Comparison of ENCODE assay signal across 26 mouse cellular contexts in the genomic region with DNA sequence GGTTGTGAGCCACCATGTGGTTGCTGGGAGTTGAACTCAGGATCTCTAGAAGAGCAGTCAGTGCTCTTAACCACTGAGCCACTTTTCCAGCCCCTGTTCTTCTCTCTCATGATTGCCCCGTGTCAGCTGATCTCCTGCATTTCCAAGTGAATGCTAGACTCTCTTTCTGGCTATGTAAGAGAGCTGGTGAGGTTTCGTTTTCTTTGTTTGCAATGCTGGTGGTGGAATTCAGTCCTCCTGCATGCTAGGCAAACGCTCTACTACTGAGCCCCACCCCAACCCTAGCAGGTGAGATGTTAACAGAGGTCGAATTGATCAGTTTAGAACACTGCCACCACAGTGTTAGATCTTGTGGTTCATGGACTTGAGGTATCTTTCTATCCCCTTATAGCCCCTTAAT. TPM values are rescaled to one million over a fixed set of nuclear protein-coding genes. Genes with fewer than 3 reads are reported as not detected.
DNase-seq lines count a peak whose midpoint lies in the region; ATAC-seq and TF ChIP-seq lines count a peak whose summit lies in the region.
"Had no signal": no experiment of that assay in that cellular context is flagged by ENCODE, and none has a peak within 500 bp of the region (broad histone marks: within the 10 kb centered on the region; RNA-seq: fewer than 3 reads in every experiment).

No protein-coding gene starts in this region.

- peaks cover 46% of the 10 kb centered on the region for H3K4me1 ChIP-seq in liver, embryonic 12.5 days
- peaks cover 87% of the 10 kb centered on the region for H3K4me1 ChIP-seq in E14TG2a.4 (replicated peaks; ENCODE audit: low read depth, low read length)
- H3K4me1 ChIP-seq: forebrain, embryonic 12.5 days; heart, embryonic 15.5 days; intestine, embryonic 15.5 days had no signal

- ATAC-seq in liver, embryonic 12.5 days, result no peak
- no peak for ATAC-seq in megakaryocyte-erythroid progenitor cell, adult 5-6 weeks (replicated peaks; ENCODE audit: low FRiP score, low TSS enrichment, poor library complexity, severe bottlenecking)
- ATAC-seq: CD4-positive, CD25-positive, alpha-beta regulatory T cell, adult 4 months; forebrain, embryonic 16.5 days; intestine, embryonic 15.5 days had no signal

- no peak overlapping the region for H3K9ac ChIP-seq in liver, embryonic 12.5 days
- H3K9ac ChIP-seq: embryonic facial prominence, embryonic 13.5 days; forebrain, embryonic 12.5 days; heart, embryonic 15.5 days; hindbrain, embryonic 14.5 days; intestine, embryonic 15.5 days had no signal

- 71% methylated on average over 4 of the region's 4 CpGs for WGBS in liver, embryonic 12.5 days (ENCODE audit: insufficient replicate concordance)

- peaks cover 99% of the 10 kb centered on the region for H3K36me3 ChIP-seq in liver, embryonic 12.5 days
- peaks cover 89% of the 10 kb centered on the region for H3K36me3 ChIP-seq in E14TG2a.4 (ENCODE audit: insufficient read depth, low read length)
- H3K36me3 ChIP-seq: intestine, embryonic 15.5 days had no signal

- H3K4me3 ChIP-seq in liver, embryonic 12.5 days, result no peak overlapping the region
- peak overlapping the region; percentile 68; the same call in 1 of the 2 replicates for H3K4me3 ChIP-seq in E14TG2a.4 (replicated peaks; ENCODE audit: low read length)
- H3K4me3 ChIP-seq: embryonic facial prominence, embryonic 13.5 days; forebrain, embryonic 12.5 days; heart, adult 2 months; heart, embryonic 15.5 days; intestine, embryonic 15.5 days had no signal

- TF ChIP-seq CTCF in E14TG2a.4 (conservative IDR thresholded peaks at IDR 0.05; ENCODE audit: low read length), result no peak

- H3K27ac ChIP-seq in liver, embryonic 12.5 days, result peak overlapping the region; percentile 86; the same call in 1 of the 2 replicates
- H3K27ac ChIP-seq: embryonic facial prominence, embryonic 13.5 days; forebrain, embryonic 12.5 days; heart, adult 2 months; heart, embryonic 15.5 days; hindbrain, embryonic 14.5 days; intestine, embryonic 15.5 days had no signal

- H3K9me3 ChIP-seq in liver, embryonic 12.5 days (replicated peaks), result no peaks in the 10 kb centered on the region
- no peaks in the 10 kb centered on the region for H3K9me3 ChIP-seq in E14TG2a.4 (ENCODE audit: low read length)
- H3K9me3 ChIP-seq: embryonic facial prominence, embryonic 13.5 days; forebrain, embryonic 12.5 days; G1E; heart, embryonic 15.5 days; intestine, embryonic 15.5 days had no signal

- DNase-seq in liver, result no peak
- DNase-seq in R1 (ENCODE audit: low read depth, low spot score), result peak; percentile 98
- DNase-seq in yolk sac, embryonic 10.5 days (ENCODE audit: low spot score), result peak; percentile 21
- no peak for DNase-seq in adrenal gland, postnatal 14 days
- DNase-seq: adrenal gland, adult 8-10 months; B cell, adult 2 months; cerebellum, adult 11 months; cerebellum, adult 8-10 months; cerebellum, postnatal 36 days; gastrocnemius, postnatal 10 days; heart, adult 2 months; heart, postnatal 14 days had no signal

- no peaks in the 10 kb centered on the region for H3K27me3 ChIP-seq in liver, embryonic 12.5 days (replicated peaks)
- H3K27me3 ChIP-seq in E14TG2a.4 (ENCODE audit: insufficient read depth, low read length), result no peaks in the 10 kb centered on the region
- H3K27me3 ChIP-seq: embryonic facial prominence, embryonic 13.5 days; forebrain, embryonic 12.5 days; heart, embryonic 15.5 days; intestine, embryonic 15.5 days had no signal

- H3K4me2 ChIP-seq in liver, embryonic 12.5 days, result no peak overlapping the region
- H3K4me2 ChIP-seq: embryonic facial prominence, embryonic 13.5 days; forebrain, embryonic 12.5 days; heart, embryonic 11.5 days; heart, embryonic 15.5 days; hindbrain, embryonic 14.5 days; intestine, embryonic 15.5 days had no signal

RNA-seq across cellular contexts. Expression of a gene that starts 24.0 kb away (rescaled TPM):
- polyA plus RNA-seq in liver, embryonic 12.5 days (2016; fragmentation: Nextera tagmentation; extraction: Ambion mirVana), result 55.0 and 65.0 TPM in 2 replicates
- 186 and 200 TPM in 2 replicates for total RNA-seq in adrenal gland, postnatal 14 days (2021)
- total RNA-seq in megakaryocyte-erythroid progenitor cell, adult 5-6 weeks (2014; fragmentation: Nextera tagmentation), result 43.7 and 54.2 TPM in 2 replicates
- 20.7 and 30.4 TPM in 2 replicates for total RNA-seq in megakaryocyte-erythroid progenitor cell, adult 5-6 weeks (2017)

RNA-seq across cellular contexts. Expression of a gene that starts 26.5 kb away (rescaled TPM):
- 159 and 164 TPM in 2 replicates for polyA plus RNA-seq in liver, embryonic 12.5 days (2016; fragmentation: Nextera tagmentation; extraction: Ambion mirVana)
- 46.2 and 49.6 TPM in 2 replicates for total RNA-seq in adrenal gland, postnatal 14 days (2021)
- 59.0 and 64.0 TPM in 2 replicates for total RNA-seq in megakaryocyte-erythroid progenitor cell, adult 5-6 weeks (2014; fragmentation: Nextera tagmentation)
- total RNA-seq in megakaryocyte-erythroid progenitor cell, adult 5-6 weeks (2017), result 14.0 and 21.1 TPM in 2 replicates

RNA-seq across cellular contexts. Expression of a gene that starts 31.0 kb away (rescaled TPM):
- polyA plus RNA-seq in liver, embryonic 12.5 days (2016; fragmentation: Nextera tagmentation; extraction: Ambion mirVana), result 0.15 and 0.19 TPM in 2 replicates
- total RNA-seq in adrenal gland, postnatal 14 days (2021), result 0.22 and 0.38 TPM in 2 replicates
- total RNA-seq in megakaryocyte-erythroid progenitor cell, adult 5-6 weeks (2014; fragmentation: Nextera tagmentation), result not detected in 2 replicates
- total RNA-seq in megakaryocyte-erythroid progenitor cell, adult 5-6 weeks (2017), result not detected in 2 replicates
- total RNA-seq: gastrocnemius, postnatal 10 days; gastrocnemius, postnatal 4 days; hematopoietic stem cell, adult 5-6 weeks had no signal
- polyA plus RNA-seq: CD4-positive, CD25-positive, alpha-beta regulatory T cell, adult 4 months; G1E had no signal

RNA-seq across cellular contexts. Expression of a gene that starts 45.2 kb away (rescaled TPM):
- polyA plus RNA-seq in liver, embryonic 12.5 days (2016; fragmentation: Nextera tagmentation; extraction: Ambion mirVana), result 124 and 125 TPM in 2 replicates
- total RNA-seq in adrenal gland, postnatal 14 days (2021), result 81.7 and 83.6 TPM in 2 replicates
- 73.1 and 108 TPM in 2 replicates for total RNA-seq in megakaryocyte-erythroid progenitor cell, adult 5-6 weeks (2014; fragmentation: Nextera tagmentation)
- total RNA-seq in megakaryocyte-erythroid progenitor cell, adult 5-6 weeks (2017), result 30.1 and 48.6 TPM in 2 replicates

RNA-seq across cellular contexts. Expression of a gene that starts 45.3 kb away (rescaled TPM):
- polyA plus RNA-seq in liver, embryonic 12.5 days (2016; fragmentation: Nextera tagmentation; extraction: Ambion mirVana), result 16.4 and 17.9 TPM in 2 replicates
- 7.6 and 9.6 TPM in 2 replicates for total RNA-seq in adrenal gland, postnatal 14 days (2021)
- total RNA-seq in megakaryocyte-erythroid progenitor cell, adult 5-6 weeks (2014; fragmentation: Nextera tagmentation), result 4.3 and 6.1 TPM in 2 replicates
- 0.28 and 0.88 TPM in 2 replicates for total RNA-seq in megakaryocyte-erythroid progenitor cell, adult 5-6 weeks (2017)

Comparison
In these comparisons a context has a peak if more than half of its experiments do, and no peak if none do; other contexts are left out.
1. DNase-seq: peak in R1 (single experiment) and yolk sac, embryonic 10.5 days (single experiment); none in liver (single experiment) and adrenal gland, postnatal 14 days (single experiment).